Mouse (Mus musculus) G1E (cell line): ENCODE measurements around the gene Fer1l5. TPM values are rescaled to one million over a fixed set of nuclear protein-coding genes. Genes with fewer than 3 reads are reported as not detected.

ENCODE experiments used
- ATAC-seq: 2 replicates; pipeline ENCODE4 v1.8.0; 2016; ENCODE audit warnings: mild to moderate bottlenecking; ENCODE audit not compliant: insufficient number of reproducible peaks, poor library complexity, low FRiP score, severe bottlenecking; ENCODE audit errors: extremely low read depth
- DNase-seq: peaks from one replicate; pipeline ENCODE4 v3.0.0; 2012; ENCODE audit warnings: low spot score
- H3K27me3 ChIP-seq: 2 replicates; pipeline ENCODE4 v1.6.1; 2012; ENCODE audit warnings: mild to moderate bottlenecking, low read length, inconsistent platforms; ENCODE audit not compliant: insufficient read depth
- H3K36me3 ChIP-seq: replicated peaks from 2 replicates; pipeline ENCODE3; 2012; ENCODE audit warnings: mild to moderate bottlenecking, inconsistent platforms
- H3K4me1 ChIP-seq: 2 replicates; pipeline ENCODE4 v1.6.1; 2012; ENCODE audit warnings: low read depth, low read length, inconsistent platforms, mixed read lengths; ENCODE audit not compliant: insufficient read depth
- H3K4me3 ChIP-seq: 2 replicates; pipeline ENCODE4 v1.5.1; 2012; ENCODE audit warnings: low read depth, mild to moderate bottlenecking, inconsistent platforms, low read length, moderate library complexity, mixed read lengths
- H3K9me3 ChIP-seq: replicated peaks from 2 replicates; pipeline ENCODE4 v1.6.1; 2012; ENCODE audit warnings: inconsistent platforms
- CTCF ChIP-seq: IDR thresholded peaks from 2 replicates; pipeline ENCODE4 v1.5.1; 2012; ENCODE audit warnings: low read depth, low read length, inconsistent platforms, mixed read lengths
- GATA1 ChIP-seq: IDR thresholded peaks from 2 replicates; pipeline ENCODE4 v1.6.1; 2012; ENCODE audit warnings: borderline replicate concordance, low read length, inconsistent platforms, mixed read lengths
- GATA2 ChIP-seq: IDR thresholded peaks from 2 replicates; pipeline ENCODE4 v1.6.1; 2012; ENCODE audit warnings: low read depth, low read length, inconsistent platforms, borderline replicate concordance
- POLR2AphosphoS5 ChIP-seq: IDR thresholded peaks from 2 replicates; pipeline ENCODE4 v1.6.1; 2012; ENCODE audit warnings: low read depth, low read length, inconsistent platforms; ENCODE audit not compliant: insufficient replicate concordance
- TAL1 ChIP-seq: conservative IDR thresholded peaks from 2 replicates; pipeline ENCODE4 v1.6.1; 2012; ENCODE audit warnings: low read depth, low read length, inconsistent platforms, mixed read lengths
- polyA plus RNA-seq: library from polyadenylated mRNA; stranded (reverse); fragments of >175 nt; gene quantifications from 2 replicates; pipeline ENCODE4 v1.2.3, GENCODE M21; 2012
- total RNA-seq, 2 experiments: library from RNA; stranded (forward) in 1 of 2; stranded (reverse) in 1 of 2; fragments of 200-1000 nt in 1 of 2; fragments of >200 nt in 1 of 2; fragmentation: Nextera tagmentation in 1 of 2; gene quantifications; 2 replicates each; pipeline ENCODE4 v1.2.3; 2014 to 2017

Fer1l5 gene
- total and polyA plus RNA-seq, 3 experiments, result not detected

DNA sequence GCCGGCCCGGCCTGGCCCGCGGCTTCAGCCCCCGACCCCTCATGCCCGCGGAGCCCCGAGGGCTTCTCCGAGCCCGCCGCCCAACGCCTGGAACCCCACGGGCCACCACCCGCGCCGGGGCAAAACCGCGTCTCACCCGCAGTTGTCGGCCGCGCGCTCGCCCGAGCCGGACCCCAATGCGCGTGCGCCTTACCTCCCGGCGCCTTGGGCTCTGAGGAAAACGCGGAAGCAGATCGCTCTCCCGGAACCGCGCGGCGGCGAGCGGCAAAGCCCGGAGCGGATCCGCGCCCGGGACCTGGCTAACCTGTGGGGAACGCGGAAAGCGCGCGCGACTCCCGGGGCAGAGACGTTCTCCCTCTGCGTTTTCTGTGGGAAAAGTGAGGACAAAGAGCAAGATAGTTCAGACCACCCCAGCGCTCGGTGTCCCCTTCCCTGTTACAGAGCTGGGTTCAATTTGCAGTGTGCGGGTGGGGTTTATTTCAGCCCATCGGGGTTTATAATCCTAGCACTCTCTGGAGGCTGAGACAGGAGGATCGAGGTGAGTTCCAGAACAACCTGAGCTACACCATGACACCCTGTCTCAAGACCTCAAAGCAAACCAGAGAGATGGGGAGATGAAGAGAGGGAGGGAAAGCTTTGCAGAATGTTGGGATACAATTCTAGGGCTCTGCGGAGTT is 3.0 kb upstream of the Fer1l5 start, which contains the start of gene Kansl3:
Gene Kansl3 (minus strand): TSS at position 213 of the 677 bp plus-strand sequence.
- Histone ChIP-seq H3K27me3 (peaks cover 21% of the 10 kb centered on the region), H3K36me3 (peaks cover 34% of the 10 kb centered on the region), H3K4me3 (peak within 1 kb of the TSS; percentile 78), H3K4me1 (peaks cover 47% of the 10 kb centered on the region), H3K9me3 (no peaks in the 10 kb centered on the region)
- TF ChIP-seq GATA1, result no peak
- no peak for TF ChIP-seq TAL1
- no peak for TF ChIP-seq CTCF
- no peak for TF ChIP-seq POLR2AphosphoS5
- TF ChIP-seq GATA2, result no peak
- ATAC-seq (no peak), DNase-seq (peak; percentile 99)

DNA sequence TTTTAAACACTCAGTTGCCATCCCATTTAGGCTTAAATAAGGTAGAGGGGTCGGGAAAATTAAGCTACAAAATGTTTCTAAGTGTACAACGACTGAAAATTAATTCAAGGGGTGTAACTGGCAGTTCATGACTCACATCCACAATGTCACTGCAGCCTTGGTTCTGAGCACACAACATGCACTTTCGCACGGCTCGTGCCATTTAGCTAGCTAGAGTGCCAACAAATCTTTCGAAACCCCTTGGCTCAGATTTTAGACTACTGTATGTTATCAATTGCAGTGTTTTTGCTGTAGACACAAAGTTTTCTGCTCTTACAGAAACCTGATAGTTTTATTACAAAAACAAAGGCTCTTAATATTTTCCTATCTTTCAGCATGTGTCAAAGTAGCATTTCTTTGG is 1.2 kb upstream of the Fer1l5 start:
- Histone ChIP-seq H3K36me3 (peaks cover 16% of the 10 kb centered on the region), H3K4me1 (peaks cover 38% of the 10 kb centered on the region), H3K9me3 (no peaks in the 10 kb centered on the region), H3K4me3 (no peak overlapping the region), H3K27me3 (peaks cover 37% of the 10 kb centered on the region)
- no peak for ATAC-seq
- no peak for DNase-seq
- no peak for TF ChIP-seq GATA1
- TF ChIP-seq TAL1, result no peak
- no peak for TF ChIP-seq CTCF
- no peak for TF ChIP-seq GATA2
- no peak for TF ChIP-seq POLR2AphosphoS5

DNA sequence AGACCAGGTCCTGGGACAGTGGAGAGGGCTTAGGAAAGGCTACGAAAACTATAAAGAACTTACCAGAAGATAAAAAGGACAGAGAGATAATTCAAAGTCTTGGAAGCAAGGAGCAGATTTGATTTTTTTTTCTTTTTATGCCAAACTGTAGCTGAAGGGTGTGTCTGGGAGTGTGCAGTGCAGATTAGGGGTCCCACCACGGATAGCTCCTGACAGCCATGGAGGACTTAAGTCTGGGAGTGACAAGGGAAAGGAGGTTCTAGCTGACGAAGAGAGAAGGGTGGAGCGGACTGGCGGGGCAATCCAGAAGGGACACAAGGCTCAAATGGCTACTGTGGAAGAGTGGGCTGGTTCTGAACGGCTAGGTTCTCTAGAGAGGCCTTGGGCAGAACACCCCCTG is 6.8 kb downstream of the Fer1l5 start:
- no peak for ATAC-seq
- H3K36me3 ChIP-seq, result no peaks in the 10 kb centered on the region
- peaks cover 57% of the 10 kb centered on the region for H3K27me3 ChIP-seq
- H3K9me3 ChIP-seq, result no peaks in the 10 kb centered on the region
- TF ChIP-seq CTCF (no peak), GATA2 (no peak), TAL1 (no peak), GATA1 (no peak), POLR2AphosphoS5 (no peak)
- DNase-seq, result no peak
- H3K4me3 ChIP-seq, result no peak overlapping the region
- peaks cover 3% of the 10 kb centered on the region; the same call in 1 of the 2 replicates for H3K4me1 ChIP-seq

DNA sequence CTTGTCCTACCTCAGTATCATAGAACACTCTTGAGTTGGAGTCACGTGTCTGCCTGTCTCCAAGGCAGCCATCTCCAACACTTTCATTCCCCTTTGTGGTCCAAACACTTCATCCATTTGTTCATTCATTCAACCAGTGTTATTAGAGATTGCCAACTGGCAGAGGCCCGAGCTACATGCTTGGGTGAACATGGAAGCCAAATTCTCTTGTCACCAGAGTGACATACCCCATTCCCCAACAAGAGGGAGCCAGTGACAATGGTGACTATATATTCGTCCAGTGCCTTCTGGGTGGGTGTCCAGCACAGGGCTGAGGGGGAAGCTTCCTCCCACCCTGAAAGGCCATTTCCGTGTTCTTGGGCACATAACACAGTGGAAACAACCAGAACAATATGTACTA is 7.5 kb downstream of the Fer1l5 start:
- no peak for ATAC-seq
- no peak for TF ChIP-seq GATA2
- TF ChIP-seq TAL1, result no peak
- TF ChIP-seq GATA1, result no peak
- TF ChIP-seq CTCF, result no peak
- no peak for TF ChIP-seq POLR2AphosphoS5
- peaks cover 3% of the 10 kb centered on the region; the same call in 1 of the 2 replicates for H3K4me1 ChIP-seq

DNA sequence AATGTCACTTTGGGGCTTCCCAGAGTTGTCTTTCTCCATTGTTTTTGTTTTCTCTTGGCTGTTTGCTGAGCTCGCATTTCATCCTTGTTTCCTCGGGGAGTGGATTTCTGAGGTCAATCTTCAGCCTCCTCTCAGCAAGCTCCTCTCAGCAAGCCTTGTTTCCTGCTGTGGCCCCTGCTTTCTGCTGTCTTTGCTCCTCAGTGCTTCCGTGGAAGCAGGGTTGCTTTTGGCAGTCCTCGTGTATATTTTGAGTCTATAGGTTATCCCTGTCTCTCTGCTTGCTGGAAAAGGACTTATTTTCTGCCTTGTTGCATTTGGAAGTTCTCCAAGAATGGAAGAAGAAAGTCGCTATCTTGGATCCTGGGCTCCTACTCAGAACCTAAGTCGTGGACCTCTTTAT is 24.9 kb downstream of the Fer1l5 start:
- DNase-seq (no peak), ATAC-seq (no peak)
- no peaks in the 10 kb centered on the region for H3K4me1 ChIP-seq
- TF ChIP-seq GATA2, result no peak
- no peak for TF ChIP-seq GATA1
- no peak for TF ChIP-seq TAL1
- TF ChIP-seq POLR2AphosphoS5, result no peak
- no peak for TF ChIP-seq CTCF
- no peaks in the 10 kb centered on the region for H3K36me3 ChIP-seq
- H3K27me3 ChIP-seq, result peaks cover 43% of the 10 kb centered on the region
- H3K4me3 ChIP-seq, result no peak overlapping the region
- no peaks in the 10 kb centered on the region for H3K9me3 ChIP-seq

More for the DNA sequence above, 7.5 kb downstream of the Fer1l5 start:
- no peaks in the 10 kb centered on the region for H3K36me3 ChIP-seq
- no peak for DNase-seq
- H3K27me3 ChIP-seq, result peaks cover 57% of the 10 kb centered on the region
- no peaks in the 10 kb centered on the region for H3K9me3 ChIP-seq
- no peak overlapping the region for H3K4me3 ChIP-seq

DNA sequence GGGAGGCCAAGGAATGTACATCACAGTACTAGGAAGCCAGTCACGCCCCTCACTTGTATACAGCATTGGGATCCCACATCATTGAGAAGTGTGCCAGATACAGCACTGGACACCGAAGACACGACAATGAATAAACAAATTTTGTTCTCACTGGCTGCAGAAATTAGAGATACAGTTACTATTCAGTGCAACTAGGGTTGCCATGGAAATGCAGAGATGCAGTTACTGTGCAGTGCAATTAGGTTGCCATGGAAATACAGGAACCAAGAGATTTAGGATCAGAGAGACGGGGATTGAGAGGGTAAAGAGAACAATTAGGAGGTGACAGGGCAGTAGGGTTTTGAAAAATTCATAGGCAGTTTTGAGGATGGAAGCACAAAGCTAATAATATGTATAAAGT is 29.4 kb downstream of the Fer1l5 start:
- Histone ChIP-seq H3K36me3 (no peaks in the 10 kb centered on the region), H3K9me3 (no peaks in the 10 kb centered on the region), H3K4me1 (no peaks in the 10 kb centered on the region), H3K4me3 (no peak overlapping the region), H3K27me3 (peaks cover 50% of the 10 kb centered on the region)
- no peak for TF ChIP-seq GATA2
- TF ChIP-seq GATA1, result no peak
- no peak for TF ChIP-seq TAL1
- TF ChIP-seq POLR2AphosphoS5, result no peak
- TF ChIP-seq CTCF, result no peak
- ATAC-seq (no peak), DNase-seq (no peak)

DNA sequence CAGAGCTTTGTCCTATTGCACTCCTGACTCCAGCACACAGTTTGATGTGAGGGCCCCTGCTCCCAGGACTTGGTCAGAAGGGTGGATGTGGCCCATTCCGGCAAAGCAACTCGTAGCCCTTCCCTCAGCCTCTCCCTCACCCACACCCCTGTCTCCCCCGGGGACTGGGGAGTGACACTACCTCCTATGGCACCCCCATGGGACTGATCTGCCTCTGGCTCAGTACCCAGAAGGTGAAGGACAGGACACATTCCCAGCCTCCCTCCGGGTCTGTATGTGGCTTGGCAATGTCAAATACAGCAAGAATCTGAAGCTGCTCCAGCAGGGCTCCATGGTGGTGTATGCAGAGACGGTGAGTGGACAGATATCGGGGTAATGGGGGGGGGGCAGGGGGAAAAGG is 32.4 kb downstream of the Fer1l5 start:
- H3K4me1 ChIP-seq, result no peaks in the 10 kb centered on the region
- DNase-seq, result no peak
- H3K4me3 ChIP-seq, result no peak overlapping the region
- H3K9me3 ChIP-seq, result no peaks in the 10 kb centered on the region
- H3K27me3 ChIP-seq, result peaks cover 50% of the 10 kb centered on the region
- TF ChIP-seq CTCF (no peak), TAL1 (no peak), POLR2AphosphoS5 (no peak), GATA2 (no peak), GATA1 (no peak)
- ATAC-seq, result no peak
- H3K36me3 ChIP-seq, result no peaks in the 10 kb centered on the region
